Mouse (Mus musculus) testis, postnatal 14 days (tissue): Measurements from ENCODE around the gene Tas1r3.

Experiments used
- DNase-seq: peaks from one replicate; pipeline ENCODE4 v3.0.0; 2021; ENCODE audit warnings: low spot score

The Tas1r3 gene

GRCm38 (mm10) chr4:155863001-155863400, at the start of gene Tas1r3:
TSS of gene Tas1r3 (minus strand) at chr4:155863362.
- DNase-seq: no peak

DNA sequence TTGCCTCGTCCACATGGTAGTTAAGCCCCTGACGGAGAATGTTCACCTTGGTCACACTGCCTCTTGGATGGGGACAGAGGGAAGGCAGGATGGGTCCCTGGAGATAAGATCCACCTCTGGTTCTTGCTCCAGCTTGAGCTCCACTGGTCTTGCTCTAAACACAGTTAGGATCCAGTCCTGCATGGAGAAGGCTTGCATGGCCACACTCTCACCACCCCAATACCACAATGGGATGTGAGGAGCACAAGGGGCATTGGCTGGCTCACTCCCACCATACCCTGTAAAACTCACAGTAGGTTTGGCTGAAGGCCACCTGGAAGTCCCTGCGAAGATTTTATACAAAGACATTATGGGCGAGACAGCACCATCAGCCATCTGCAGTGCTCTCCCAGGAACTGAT, 45.6 kb upstream of the Tas1r3 start:
- DNase-seq: no peak

DNA sequence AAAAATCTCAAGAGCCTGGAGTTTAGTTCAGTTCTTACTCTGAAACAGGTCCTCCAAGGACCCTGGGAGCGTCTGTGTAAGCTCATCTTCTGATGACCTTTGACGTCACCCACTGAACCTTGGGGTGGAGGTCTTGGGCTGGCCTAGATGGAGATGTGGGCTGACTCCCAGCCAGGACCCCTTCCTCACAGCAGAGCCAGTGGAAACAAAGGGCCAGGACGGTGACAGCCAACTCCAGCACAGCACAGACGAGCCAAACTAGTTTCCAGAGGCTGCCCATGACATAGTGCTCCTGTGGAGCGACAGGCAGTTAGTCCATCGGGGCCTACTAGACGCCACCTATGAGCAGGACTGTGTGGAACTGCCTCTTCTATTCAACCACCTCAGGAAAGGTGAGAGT, 45.1 kb upstream of the Tas1r3 start:
- DNase-seq: no peak

DNA sequence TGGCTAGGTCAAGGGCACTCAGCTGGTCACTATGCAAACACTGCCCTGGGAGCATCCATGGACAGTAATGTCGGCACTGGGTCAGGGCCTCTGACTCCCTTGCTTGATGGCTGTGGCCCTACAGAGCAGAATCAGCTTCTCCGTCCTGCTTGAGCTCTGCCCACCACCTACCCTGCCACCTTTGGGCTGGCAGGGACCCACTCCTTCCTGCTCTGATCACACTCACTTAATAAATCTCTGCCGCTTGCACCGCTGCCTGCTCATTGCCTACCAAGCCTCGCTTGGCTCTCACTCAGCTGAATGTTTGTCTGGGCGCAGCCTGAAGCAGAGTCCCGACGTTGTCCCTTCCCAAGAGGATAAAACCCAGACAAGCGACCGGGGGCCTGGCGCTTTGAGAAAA, 43.8 kb upstream of the Tas1r3 start:
- DNase-seq: no peak

GRCm38 (mm10) chr4:155906125-155906524, 43.0 kb upstream of the Tas1r3 start:
- DNase-seq: peak; percentile 4

- peak; percentile 4 for DNase-seq
Measured at GRCm38 (mm10) chr4:155905634-155906033, 42.5 kb upstream of the Tas1r3 start.

- no peak for DNase-seq
Measured at GRCm38 (mm10) chr4:155904318-155905102, 41.3 kb upstream of the Tas1r3 start.

- no peak for DNase-seq
Measured at GRCm38 (mm10) chr4:155903246-155903645, 40.1 kb upstream of the Tas1r3 start.

GRCm38 (mm10) chr4:155901205-155901604, 38.0 kb upstream of the Tas1r3 start:
- DNase-seq: peak; percentile 12

DNA sequence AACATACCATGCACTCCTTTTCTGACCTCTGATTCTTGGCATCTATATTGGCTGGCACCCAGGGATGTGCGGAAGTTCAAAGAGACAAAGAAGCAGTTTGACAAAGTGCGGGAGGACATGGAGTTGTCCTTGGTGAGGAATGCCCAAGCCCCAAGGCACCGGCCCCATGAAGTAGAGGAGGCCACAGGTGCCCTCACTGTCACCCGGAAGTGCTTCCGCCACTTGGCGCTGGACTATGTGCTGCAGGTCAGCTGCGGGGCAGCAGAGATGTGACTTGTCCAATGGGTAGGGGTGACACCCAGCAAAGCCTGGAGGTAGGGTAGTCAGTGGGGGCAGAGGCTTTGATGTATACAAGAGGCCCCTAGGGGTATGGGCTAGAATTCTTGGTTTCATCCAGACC, 36.2 kb upstream of the Tas1r3 start:
- DNase-seq: peak; percentile 5

DNA sequence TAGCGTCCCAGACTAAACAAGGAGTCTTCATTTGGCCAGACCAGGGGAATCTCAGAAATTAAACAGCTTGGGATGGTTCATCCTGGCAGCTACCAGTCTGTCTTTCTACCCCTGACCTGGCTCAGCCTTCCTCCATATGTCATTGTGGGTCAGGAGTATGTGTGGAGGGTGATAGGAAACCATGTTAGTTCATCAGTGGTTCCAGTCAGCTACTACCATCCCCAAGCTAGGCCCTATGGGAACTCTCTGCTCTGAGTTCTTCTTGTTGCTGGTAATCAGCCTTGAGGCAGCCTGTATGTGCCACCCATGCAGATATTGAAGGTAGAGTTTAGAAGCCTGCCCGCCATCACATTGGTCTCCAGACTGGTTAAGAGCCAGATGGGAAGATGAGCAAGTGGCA, 35.2 kb upstream of the Tas1r3 start:
- DNase-seq: no peak

DNA sequence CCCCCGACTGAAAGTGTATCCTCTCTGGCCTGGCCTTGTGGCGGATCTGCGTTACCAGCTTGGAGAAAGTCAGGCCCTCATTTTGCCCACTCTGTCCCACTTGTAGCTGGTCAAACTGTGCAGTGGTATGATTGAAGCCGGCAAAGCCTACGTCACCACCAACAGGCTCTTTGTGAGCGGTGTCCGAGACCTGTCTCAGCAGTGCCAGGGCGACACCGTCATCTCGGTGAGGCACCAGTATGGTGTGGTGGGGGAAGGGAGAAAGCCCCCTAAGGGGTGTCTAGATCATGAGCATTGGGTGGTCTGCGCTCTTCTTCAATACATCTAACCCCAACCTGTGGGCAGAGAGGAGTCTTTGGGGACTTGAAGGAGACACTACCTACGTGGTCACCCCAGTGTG, 33.3 kb upstream of the Tas1r3 start:
- peak; percentile 3 for DNase-seq

- DNase-seq: no peak
Measured at GRCm38 (mm10) chr4:155895826-155896225, 32.7 kb upstream of the Tas1r3 start.

DNA sequence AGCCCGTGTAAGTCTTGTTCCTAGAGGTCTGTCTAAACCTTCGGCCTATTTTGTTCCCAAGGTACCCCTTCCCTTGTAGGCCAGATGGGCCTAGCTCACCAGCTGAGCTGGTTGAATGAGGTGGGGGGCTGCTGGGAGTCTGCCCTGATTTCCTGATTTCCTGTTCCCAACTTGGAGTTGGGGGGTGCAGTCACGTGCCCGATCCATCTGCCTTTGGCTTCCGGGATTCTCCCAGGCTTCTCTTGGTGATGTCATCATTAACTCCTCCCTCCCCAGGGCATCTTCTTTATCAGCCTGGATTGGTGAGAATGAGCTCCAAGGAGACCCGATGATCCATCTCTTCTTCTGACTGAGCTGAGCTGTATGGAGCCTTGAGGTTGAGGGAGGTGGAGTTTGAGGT, 32.1 kb upstream of the Tas1r3 start:
- DNase-seq: peak; percentile 31

DNA sequence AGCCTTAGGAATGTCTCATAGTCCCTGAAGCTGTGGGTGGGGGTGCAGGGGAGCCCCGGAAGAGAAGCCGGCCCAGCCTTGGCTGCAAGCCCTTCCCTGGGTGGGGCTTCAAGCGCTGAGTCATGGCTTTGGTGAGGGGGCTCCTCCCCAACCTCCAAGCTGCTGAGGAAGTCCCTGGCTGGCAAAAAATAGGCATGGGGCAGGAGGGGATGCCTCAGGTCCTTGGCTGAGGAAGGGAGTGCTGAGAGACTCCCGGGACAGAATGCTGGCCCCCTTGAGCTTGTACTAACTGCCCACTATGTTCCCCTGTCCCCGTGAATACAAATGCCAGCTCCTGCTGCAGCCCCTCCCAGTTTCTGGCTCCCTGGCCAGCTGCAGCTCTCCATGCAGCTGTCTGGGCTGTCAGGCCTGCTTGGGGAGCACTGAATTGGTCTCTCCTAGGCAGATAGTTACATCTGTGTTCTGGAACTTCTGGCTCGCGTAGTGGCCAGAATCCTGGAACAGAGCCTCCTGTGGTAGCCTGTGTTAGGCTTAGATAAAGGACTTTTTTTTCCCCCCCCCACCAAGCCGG, 31.2 kb upstream of the Tas1r3 start:
- no peak for DNase-seq

DNA sequence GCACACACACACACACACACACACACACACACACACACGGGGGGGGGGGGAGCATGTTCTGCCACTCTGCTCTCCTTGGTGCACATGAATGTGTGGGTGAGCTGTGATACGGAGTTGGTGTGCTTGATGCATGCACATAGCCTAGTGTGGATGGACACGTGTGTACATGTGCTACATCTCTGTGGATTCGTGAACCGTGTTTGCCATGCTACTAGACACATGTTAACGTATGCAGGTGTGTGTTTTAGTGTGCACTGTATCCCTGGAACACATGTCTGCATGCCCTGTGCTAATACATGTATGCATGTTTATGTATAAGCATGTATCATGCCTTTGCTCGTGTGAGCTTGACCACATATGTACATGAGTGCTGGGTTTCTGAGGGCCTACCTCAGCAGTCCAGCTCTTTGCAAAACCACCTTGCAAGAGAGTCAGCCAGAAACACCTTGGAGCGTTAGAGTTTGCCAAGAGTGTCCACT, 30.1 kb upstream of the Tas1r3 start:
- no peak for DNase-seq

GRCm38 (mm10) chr4:155892438-155893211, 29.5 kb upstream of the Tas1r3 start:
- DNase-seq: peak; percentile 41

DNA sequence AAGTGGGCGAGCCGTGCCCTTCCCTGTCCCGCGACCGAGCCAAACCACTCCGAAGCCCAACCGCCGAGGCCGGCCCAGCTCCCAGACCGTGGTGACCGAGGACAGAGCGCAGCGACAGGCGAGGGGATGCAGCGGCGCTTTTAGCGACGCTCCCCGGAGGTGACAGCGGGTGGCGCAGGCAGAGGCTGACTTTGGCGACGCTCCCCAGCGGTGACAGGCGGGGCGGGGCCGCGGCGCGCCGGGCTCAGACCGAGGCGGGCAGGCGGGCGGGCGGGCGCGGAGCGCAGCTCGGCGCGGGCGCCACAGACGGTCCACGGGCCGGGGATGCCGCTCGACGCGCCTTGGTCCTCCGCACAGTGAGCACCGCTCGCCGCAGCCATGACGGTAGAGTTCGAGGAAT, 28.9 kb upstream of the Tas1r3 start:
- DNase-seq: peak; percentile 85

DNA sequence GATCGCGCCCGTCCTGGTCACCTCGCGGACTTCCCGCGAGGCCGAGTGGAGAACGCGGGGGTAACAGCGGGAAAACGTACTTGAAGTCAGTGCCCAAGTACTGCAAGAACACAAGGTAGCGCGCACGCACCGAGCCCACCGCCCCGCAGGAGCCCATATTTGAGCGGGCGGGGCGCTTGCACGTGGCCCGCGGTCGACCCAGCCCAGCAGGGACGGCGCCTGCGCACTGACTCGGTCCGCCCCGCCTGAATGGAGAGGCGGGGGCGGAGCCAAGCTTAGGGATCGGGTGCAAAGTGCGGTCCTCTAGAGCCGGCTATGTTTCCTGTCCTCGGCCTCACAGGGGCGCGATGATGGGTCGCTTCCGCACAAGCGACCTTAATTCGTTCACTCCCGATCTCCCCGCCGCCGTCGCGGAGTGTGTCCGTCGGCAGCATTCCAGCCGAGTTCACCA, 28.4 kb upstream of the Tas1r3 start, which contains the start of the genes Pusl1 and Acap3:
Gene Pusl1 (minus strand): TSS at position 231 of the 451 bp plus-strand sequence.
Gene Acap3 (plus strand): TSS at position 272 of the 451 bp plus-strand sequence.
- DNase-seq: peak; percentile 96

- DNase-seq: no peak
Measured at GRCm38 (mm10) chr4:155891011-155891471, 27.9 kb upstream of the Tas1r3 start.

DNA sequence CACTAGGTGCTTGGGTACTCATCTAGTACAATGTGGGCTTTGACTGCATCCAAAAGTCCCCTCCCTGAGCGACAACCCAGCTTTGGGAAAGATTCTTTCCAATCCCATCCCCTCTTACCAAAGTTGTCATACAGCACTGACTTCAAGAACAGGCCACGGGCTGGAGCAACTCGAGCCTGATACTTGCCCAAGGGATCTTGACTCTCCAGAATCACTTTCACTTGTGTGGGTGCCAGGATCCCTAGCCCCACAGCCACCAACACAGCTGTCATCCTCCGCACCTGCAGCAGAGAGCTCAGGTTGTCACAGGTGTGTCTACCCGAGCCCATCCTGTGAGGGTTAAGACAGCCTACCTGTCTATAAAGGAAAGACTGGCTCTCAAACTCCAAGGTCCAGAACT, 26.2 kb upstream of the Tas1r3 start:
- no peak for DNase-seq

- DNase-seq: no peak
Measured at GRCm38 (mm10) chr4:155888181-155888580, 25.0 kb upstream of the Tas1r3 start.
